Mouse (Mus musculus) stomach, embryonic 16.5 days (tissue): ENCODE results near the gene Cflar. TPM values are rescaled to one million over a fixed set of nuclear protein-coding genes. Genes with fewer than 3 reads are reported as not detected.

ENCODE experiments used
- polyA plus RNA-seq: library from polyadenylated mRNA; unstranded; fragments of >200 nt; fragmentation: Nextera tagmentation; extraction: Ambion mirVana; gene quantifications from 2 replicates; pipeline ENCODE4 v1.2.1, GENCODE M21; 2015

Gene Cflar
- polyA plus RNA-seq, 1 experiment from 2014 or later: 34.2 TPM

Other genes with a start within 250 kb of the Cflar start
- gene Orc2, start 206.4 kb upstream of the Cflar start, polyA plus RNA-seq: 21.5 and 23.2 TPM in 2 replicates
- 9.5 TPM in 2 replicates for gene Fam126b, start 125.2 kb upstream of the Cflar start, polyA plus RNA-seq
- gene Ndufb3, start 125.1 kb upstream of the Cflar start, polyA plus RNA-seq: 158 and 187 TPM in 2 replicates
- gene Als2cr12, start 15.5 kb upstream of the Cflar start, polyA plus RNA-seq: 0.30 and 0.43 TPM in 2 replicates
- 43.9 and 44.2 TPM in 2 replicates for gene Casp8, start 83.9 kb downstream of the Cflar start, polyA plus RNA-seq